ENCODE assay signal across 16 mouse cellular contexts in the genomic region with DNA sequence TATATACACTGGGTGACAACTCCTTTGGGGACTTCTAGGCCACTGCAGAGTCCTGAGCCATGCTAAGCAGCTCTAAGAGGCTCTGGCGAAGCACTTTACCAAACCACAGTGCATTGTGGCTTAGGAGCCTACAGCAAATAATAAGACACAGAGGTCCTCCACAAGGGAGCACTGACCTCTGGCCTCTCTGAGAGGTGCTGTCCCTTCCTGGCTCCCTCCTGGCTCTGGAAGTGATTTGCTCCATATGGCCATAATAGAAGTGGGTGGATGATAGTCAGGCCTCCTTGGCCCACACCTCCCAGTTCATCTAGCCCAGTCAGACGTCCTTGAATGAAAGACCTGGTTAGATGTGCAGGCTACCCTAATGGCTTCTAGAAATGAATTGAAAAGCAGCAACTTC.
"Had no signal": no experiment of that assay in that cellular context is flagged by ENCODE, and none has a peak within 500 bp of the region (broad histone marks: within the 10 kb centered on the region; RNA-seq: fewer than 3 reads in every experiment).

No protein-coding gene starts in this region.

- H3K36me3 ChIP-seq: midbrain, embryonic 12.5 days; midbrain, embryonic 15.5 days; neural tube, embryonic 12.5 days; neural tube, embryonic 15.5 days had no signal

- H3K4me3 ChIP-seq: midbrain, embryonic 12.5 days; midbrain, embryonic 15.5 days; neural tube, embryonic 12.5 days; neural tube, embryonic 15.5 days had no signal

- DNase-seq: kidney, adult 2 months; kidney, postnatal 10 days; kidney, postnatal 36 days; left cerebral cortex, postnatal 4 days; liver, postnatal 0 days; lung, embryonic 14.5 days; thymus, adult 2 months; thymus, postnatal 14 days had no signal

- ATAC-seq: intestine, postnatal 0 days; liver, postnatal 0 days; lung, postnatal 0 days; midbrain, embryonic 15.5 days had no signal

- H3K4me2 ChIP-seq: lung, embryonic 14.5 days; midbrain, embryonic 12.5 days; midbrain, embryonic 15.5 days; neural tube, embryonic 12.5 days; neural tube, embryonic 15.5 days had no signal

- H3K4me1 ChIP-seq: midbrain, embryonic 12.5 days; midbrain, embryonic 15.5 days had no signal

- H3K9me3 ChIP-seq: midbrain, embryonic 12.5 days; midbrain, embryonic 15.5 days; neural tube, embryonic 15.5 days had no signal

- H3K27ac ChIP-seq: liver, embryonic 14.5 days; macrophage; midbrain, embryonic 12.5 days; midbrain, embryonic 15.5 days; neural tube, embryonic 12.5 days; neural tube, embryonic 15.5 days had no signal

- H3K27me3 ChIP-seq: midbrain, embryonic 12.5 days; midbrain, embryonic 15.5 days; neural tube, embryonic 12.5 days; neural tube, embryonic 15.5 days had no signal

- H3K9ac ChIP-seq: liver, embryonic 14.5 days; liver, postnatal 0 days; lung, embryonic 14.5 days; midbrain, embryonic 12.5 days; midbrain, embryonic 15.5 days; neural tube, embryonic 12.5 days; neural tube, embryonic 15.5 days had no signal
